Mouse (Mus musculus) monocyte, adult 2 months (primary cell): Measurements from ENCODE around the gene Siglec1.

Source experiments
- DNase-seq, 2 experiments: peaks; one replicate each; pipeline ENCODE4 v3.0.0; 2022; ENCODE audit warnings: low spot score in 2 of 2, low read depth in 1 of 2

Gene Siglec1

GRCm38 (mm10) chr2:131101530-131101929, 15.0 kb upstream of the Siglec1 start:
- no peak for DNase-seq

- DNase-seq = no peak
Observed at GRCm38 (mm10) chr2:131097087-131097486, 10.5 kb upstream of the Siglec1 start.

- DNase-seq = no peak
Observed at GRCm38 (mm10) chr2:131096101-131096795, 9.7 kb upstream of the Siglec1 start.

- DNase-seq = peak in 1 of 2 experiments; percentile 46
Observed at GRCm38 (mm10) chr2:131094823-131095222, 8.3 kb upstream of the Siglec1 start.

- DNase-seq = no peak
Observed at GRCm38 (mm10) chr2:131093577-131093976, 7.0 kb upstream of the Siglec1 start.

- peak; percentile 10 to 26 for DNase-seq
Observed at GRCm38 (mm10) chr2:131090852-131091251, 4.3 kb upstream of the Siglec1 start.

- peak; percentile 36 to 47 for DNase-seq
Observed at GRCm38 (mm10) chr2:131089634-131090033, 3.1 kb upstream of the Siglec1 start.

GRCm38 (mm10) chr2:131088581-131088980, 2.0 kb upstream of the Siglec1 start:
- no peak for DNase-seq

GRCm38 (mm10) chr2:131084206-131084605, 2.4 kb downstream of the Siglec1 start:
- DNase-seq = no peak

- DNase-seq = no peak
Observed at GRCm38 (mm10) chr2:131080507-131080906, 6.1 kb downstream of the Siglec1 start.

- no peak for DNase-seq
Observed at GRCm38 (mm10) chr2:131072536-131072935, 14.0 kb downstream of the Siglec1 start.

- DNase-seq = no peak
Observed at GRCm38 (mm10) chr2:131067481-131067880, 19.1 kb downstream of the Siglec1 start.

- DNase-seq = no peak
Observed at GRCm38 (mm10) chr2:131066342-131066741, 20.2 kb downstream of the Siglec1 start.

GRCm38 (mm10) chr2:131063404-131063864, 23.1 kb downstream of the Siglec1 start, which contains the start of gene Adam33:
TSS of gene Adam33 (minus strand) at chr2:131063814.
- no peak for DNase-seq

GRCm38 (mm10) chr2:131061607-131062006, 25.0 kb downstream of the Siglec1 start:
- DNase-seq = no peak

GRCm38 (mm10) chr2:131060784-131061183, 25.8 kb downstream of the Siglec1 start:
- no peak for DNase-seq

- no peak for DNase-seq
Observed at GRCm38 (mm10) chr2:131059781-131060540, 26.6 kb downstream of the Siglec1 start.

GRCm38 (mm10) chr2:131059377-131059776, 27.2 kb downstream of the Siglec1 start:
- no peak for DNase-seq

GRCm38 (mm10) chr2:131058672-131059071, 27.9 kb downstream of the Siglec1 start:
- DNase-seq = no peak

GRCm38 (mm10) chr2:131056191-131056590, 30.4 kb downstream of the Siglec1 start:
- no peak for DNase-seq

- peak; percentile 40 to 62 for DNase-seq
Observed at GRCm38 (mm10) chr2:131055631-131056030, 30.9 kb downstream of the Siglec1 start.

- DNase-seq = no peak
Observed at GRCm38 (mm10) chr2:131054646-131055264, 31.8 kb downstream of the Siglec1 start.
